27 mouse cellular contexts compared by ENCODE assay signal in genomic region chr4:100232541-100232940, GRCm38 (mm10).
DNase-seq lines count a peak whose midpoint lies in the region; ATAC-seq and TF ChIP-seq lines count a peak whose summit lies in the region.
"Had no signal": no experiment of that assay in that cellular context is flagged by ENCODE, and none has a peak within 500 bp of the region (broad histone marks: within the 10 kb centered on the region; RNA-seq: fewer than 3 reads in every experiment).

No protein-coding gene starts in this region.

- TF ChIP-seq CTCF in intestine, postnatal 0 days (IDR thresholded peaks at IDR 0.05; ENCODE audit: low read depth), result no peak

- no peaks in the 10 kb centered on the region for H3K36me3 ChIP-seq in heart, embryonic 15.5 days
- H3K36me3 ChIP-seq in intestine, postnatal 0 days (ENCODE audit: control insufficient read depth, insufficient read depth), result no peaks in the 10 kb centered on the region
- H3K36me3 ChIP-seq: embryonic facial prominence, embryonic 10.5 days; embryonic facial prominence, embryonic 15.5 days; forebrain, embryonic 12.5 days; liver, embryonic 12.5 days; neural tube, embryonic 15.5 days had no signal

- peak overlapping the region; percentile 42; the same call in 1 of the 2 replicates for H3K27ac ChIP-seq in heart, embryonic 15.5 days
- no peak overlapping the region for H3K27ac ChIP-seq in intestine, postnatal 0 days (ENCODE audit: low read depth, low read length)
- H3K27ac ChIP-seq: embryonic facial prominence, embryonic 10.5 days; embryonic facial prominence, embryonic 15.5 days; forebrain, embryonic 12.5 days; hindbrain, embryonic 14.5 days; liver, embryonic 12.5 days; neural tube, embryonic 15.5 days had no signal

- peaks cover 66% of the 10 kb centered on the region for H3K4me1 ChIP-seq in heart, embryonic 15.5 days (replicated peaks)
- no peaks in the 10 kb centered on the region for H3K4me1 ChIP-seq in intestine, postnatal 0 days (replicated peaks; ENCODE audit: control insufficient read depth, insufficient read depth, low read length)
- H3K4me1 ChIP-seq: embryonic facial prominence, embryonic 15.5 days; forebrain, embryonic 12.5 days; neural tube, embryonic 15.5 days had no signal

- ATAC-seq in heart, embryonic 15.5 days (replicated peaks; ENCODE audit: insufficient number of reproducible peaks, insufficient read depth, low FRiP score, low read depth), result no peak
- peak; percentile 40; the same call in 1 of the 2 replicates for ATAC-seq in granulocyte monocyte progenitor cell, adult 5-6 weeks (replicated peaks; ENCODE audit: poor library complexity, severe bottlenecking)
- peak; percentile 63 for ATAC-seq in intestine, postnatal 0 days
- no peak for ATAC-seq in cerebellum, adult (ENCODE audit: insufficient number of reproducible peaks, low FRiP score, low TSS enrichment)
- ATAC-seq: forebrain, postnatal 0 days; liver, embryonic 12.5 days; liver, postnatal 0 days had no signal

- no peaks in the 10 kb centered on the region for H3K27me3 ChIP-seq in heart, embryonic 15.5 days
- no peaks in the 10 kb centered on the region for H3K27me3 ChIP-seq in intestine, postnatal 0 days (replicated peaks; ENCODE audit: control insufficient read depth, insufficient read depth, low read length)
- H3K27me3 ChIP-seq: embryonic facial prominence, embryonic 15.5 days; forebrain, embryonic 12.5 days; liver, embryonic 12.5 days; neural tube, embryonic 15.5 days had no signal

- H3K9ac ChIP-seq in heart, embryonic 15.5 days, result no peak overlapping the region
- H3K9ac ChIP-seq in intestine, postnatal 0 days (ENCODE audit: low read depth, low read length), result no peak overlapping the region
- H3K9ac ChIP-seq: embryonic facial prominence, embryonic 15.5 days; forebrain, embryonic 12.5 days; forebrain, postnatal 0 days; hindbrain, embryonic 14.5 days; liver, embryonic 12.5 days; liver, postnatal 0 days; neural tube, embryonic 15.5 days had no signal

- no peak for DNase-seq in heart, adult 8-10 months (ENCODE audit: low spot score)
- DNase-seq in kidney, postnatal 10 days, result no peak
- no peak for DNase-seq in frontal cortex, postnatal 36 days (ENCODE audit: low spot score in 2 of 2)
- DNase-seq: cerebellum, adult 18-20 months; cerebellum, postnatal 14 days; forebrain, postnatal 0 days; gastrocnemius, postnatal 10 days; kidney, adult 9 months; kidney, postnatal 25 days; layer of hippocampus, postnatal 36 days; left cerebral cortex, postnatal 4 days; liver, postnatal 0 days; lung, postnatal 36 days; midbrain, embryonic 14.5 days; retina, postnatal 1 day; right cerebral cortex, postnatal 14 days; thymus, postnatal 14 days had no signal

- 64% methylated on average over 7 of the region's 7 CpGs for WGBS in heart, embryonic 15.5 days
- 41% methylated on average over 7 of the region's 7 CpGs for WGBS in intestine, postnatal 0 days

- no peak overlapping the region for H3K4me2 ChIP-seq in heart, embryonic 15.5 days
- H3K4me2 ChIP-seq in intestine, postnatal 0 days (replicated peaks; ENCODE audit: low read depth), result no peak overlapping the region
- H3K4me2 ChIP-seq: embryonic facial prominence, embryonic 15.5 days; forebrain, embryonic 12.5 days; hindbrain, embryonic 14.5 days; liver, embryonic 12.5 days; neural tube, embryonic 15.5 days had no signal

- no peak overlapping the region for H3K4me3 ChIP-seq in heart, embryonic 15.5 days
- H3K4me3 ChIP-seq in intestine, postnatal 0 days (ENCODE audit: low read depth, low read length), result no peak overlapping the region
- H3K4me3 ChIP-seq: embryonic facial prominence, embryonic 10.5 days; embryonic facial prominence, embryonic 15.5 days; forebrain, embryonic 12.5 days; liver, embryonic 12.5 days; neural tube, embryonic 15.5 days had no signal

- H3K9me3 ChIP-seq in heart, embryonic 15.5 days (replicated peaks), result no peaks in the 10 kb centered on the region
- H3K9me3 ChIP-seq in intestine, postnatal 0 days (ENCODE audit: control insufficient read depth), result no peaks in the 10 kb centered on the region
- H3K9me3 ChIP-seq: embryonic facial prominence, embryonic 10.5 days; embryonic facial prominence, embryonic 15.5 days; forebrain, embryonic 12.5 days; liver, embryonic 12.5 days; neural tube, embryonic 15.5 days had no signal

Comparison
In these comparisons a context has a peak if more than half of its experiments do, and no peak if none do; other contexts are left out.
1. ATAC-seq: peak in granulocyte monocyte progenitor cell, adult 5-6 weeks (single experiment) and intestine, postnatal 0 days (single experiment); none in heart, embryonic 15.5 days (single experiment) and cerebellum, adult (single experiment).